Mouse (Mus musculus): ENCODE results near the gene Mterf2. TPM values are rescaled to one million over a fixed set of nuclear protein-coding genes. Genes with fewer than 3 reads are reported as not detected.

Mterf2 gene
- 1 to 10 TPM; 2.8 to 4.3 TPM for total RNA-seq (2021)
- long read RNA-seq, experiment 1, transcript Mterf2-201 (3 exons, 1,567 nt), result major isoform, 5 of 6 reads
- long read RNA-seq, experiment 1, partial matches to known transcripts, result 0 of 6 reads
- long read RNA-seq, experiment 1, other reads (novel, unspliced or antisense), result 0 of 6 reads
- long read RNA-seq, experiment 2, partial matches to known transcripts, result 0 of 2 reads
- long read RNA-seq, experiment 2, other reads (novel, unspliced or antisense), result 0 of 2 reads

DNA sequence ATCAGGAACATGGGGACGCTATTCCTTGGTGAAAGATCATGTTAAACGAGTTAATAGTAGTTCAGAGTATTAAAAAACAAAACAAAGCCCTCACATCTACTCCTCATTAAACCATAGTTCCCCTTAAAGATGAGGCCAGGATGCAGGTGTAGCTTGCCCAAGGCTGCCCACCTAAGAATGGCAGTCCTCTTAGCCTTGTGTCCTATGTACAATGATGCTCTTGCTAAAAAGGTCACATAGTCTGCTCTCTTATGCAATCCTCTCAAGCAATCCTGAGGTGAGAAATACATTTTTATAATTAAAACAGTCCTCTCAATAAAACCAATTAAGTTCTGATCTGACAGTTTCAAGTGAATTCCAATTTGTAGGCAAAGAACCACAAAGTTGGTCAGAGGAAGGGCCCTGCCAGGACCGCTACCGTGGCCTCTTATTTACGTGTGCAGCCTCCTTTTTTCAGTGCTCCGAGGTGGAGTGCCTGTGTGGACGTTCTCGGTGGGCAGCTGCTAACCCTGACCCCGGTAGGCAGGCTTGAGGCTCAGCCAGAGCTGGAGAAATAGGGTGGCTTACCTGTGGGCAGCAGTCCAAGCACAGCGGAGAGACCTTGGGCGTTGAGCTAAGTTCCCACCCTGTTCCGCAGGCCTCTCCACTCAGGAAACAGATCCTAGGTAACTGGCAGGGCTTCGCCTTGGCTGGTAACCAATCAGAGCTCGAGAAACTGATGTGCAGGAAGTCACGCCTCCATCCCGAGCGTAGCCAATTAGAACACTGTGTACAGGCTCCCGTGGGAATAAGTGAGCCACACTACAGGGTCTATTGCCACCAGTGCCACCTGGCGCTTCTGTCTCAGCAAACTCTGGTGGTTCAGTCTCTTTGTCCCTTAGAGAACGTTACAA lies at the start of gene Mterf2:
Mterf2 (minus strand) TSS at position 633 of the 893 bp plus-strand sequence.
- peak; percentile 92 to 93 for DNase-seq

DNA sequence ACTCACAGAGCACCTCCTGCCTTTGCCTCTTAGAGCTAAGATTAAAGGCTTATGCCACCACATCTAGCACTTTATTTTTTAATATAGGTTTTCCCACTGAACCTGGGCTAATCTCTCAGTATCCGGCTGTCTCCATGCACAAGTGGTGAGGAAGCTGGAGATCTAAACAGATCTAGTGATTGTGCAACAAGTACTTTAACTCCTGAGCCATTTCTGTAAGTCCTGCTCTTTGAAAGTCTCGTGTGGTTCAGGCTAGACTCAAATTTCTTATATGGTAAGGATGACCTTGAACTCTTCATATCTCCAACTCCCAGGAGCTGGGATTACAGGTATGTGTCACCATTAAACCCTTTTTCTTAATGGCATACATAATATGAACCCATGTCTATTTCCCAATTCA lies 48.8 kb upstream of the Mterf2 start:
- no peak for DNase-seq

GRCm38 (mm10) chr10:85165306-85165705 lies 37.5 kb upstream of the Mterf2 start:
- no peak for DNase-seq

DNA sequence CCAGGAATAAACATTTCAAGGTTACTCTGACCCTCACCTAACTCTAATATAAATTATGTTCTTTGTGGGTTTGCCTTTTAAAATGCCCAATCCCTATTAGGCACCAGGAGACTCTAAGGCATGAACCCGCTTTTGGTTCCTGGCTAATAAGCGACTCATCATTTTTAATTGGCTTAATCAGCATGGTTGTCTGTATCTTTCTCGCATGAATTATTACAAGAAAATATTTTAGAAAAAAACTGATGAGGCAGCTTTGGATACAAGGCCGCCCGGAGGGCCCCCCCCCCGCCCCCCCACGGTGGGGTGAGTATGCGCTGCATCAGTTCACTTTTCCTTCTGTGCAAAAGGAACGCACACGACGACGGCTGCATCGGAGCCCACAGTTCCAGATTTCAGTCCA lies 37.0 kb upstream of the Mterf2 start:
- DNase-seq, result no peak

DNA sequence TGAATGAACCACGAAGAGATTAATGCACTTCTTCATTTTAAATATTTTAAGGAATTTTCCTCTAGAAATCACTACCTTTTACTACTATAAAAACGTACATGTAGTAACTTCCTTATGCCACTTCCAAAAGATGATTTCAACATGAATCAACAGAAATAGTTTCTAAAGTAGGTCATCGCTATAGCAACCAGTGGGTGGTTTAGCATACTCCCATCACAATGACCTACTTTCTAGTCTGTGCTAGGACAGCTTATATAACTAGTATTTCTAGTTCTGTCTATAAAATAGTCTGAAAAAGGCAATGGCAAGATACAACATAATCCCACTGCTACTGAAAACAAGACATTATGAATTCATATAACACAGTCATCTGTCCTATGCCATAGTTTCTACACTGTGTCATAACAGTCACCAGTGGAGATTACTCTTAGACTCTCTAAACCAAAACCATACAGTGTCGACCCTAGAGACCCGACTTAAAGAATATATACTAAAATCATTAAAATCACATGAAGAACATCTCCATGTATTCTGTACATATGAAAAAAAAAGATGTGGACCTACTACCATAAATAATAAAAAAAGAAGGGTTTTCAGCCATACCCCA lies 34.0 kb upstream of the Mterf2 start:
- DNase-seq, result peak in 1 of 2 experiments; percentile 33

DNA sequence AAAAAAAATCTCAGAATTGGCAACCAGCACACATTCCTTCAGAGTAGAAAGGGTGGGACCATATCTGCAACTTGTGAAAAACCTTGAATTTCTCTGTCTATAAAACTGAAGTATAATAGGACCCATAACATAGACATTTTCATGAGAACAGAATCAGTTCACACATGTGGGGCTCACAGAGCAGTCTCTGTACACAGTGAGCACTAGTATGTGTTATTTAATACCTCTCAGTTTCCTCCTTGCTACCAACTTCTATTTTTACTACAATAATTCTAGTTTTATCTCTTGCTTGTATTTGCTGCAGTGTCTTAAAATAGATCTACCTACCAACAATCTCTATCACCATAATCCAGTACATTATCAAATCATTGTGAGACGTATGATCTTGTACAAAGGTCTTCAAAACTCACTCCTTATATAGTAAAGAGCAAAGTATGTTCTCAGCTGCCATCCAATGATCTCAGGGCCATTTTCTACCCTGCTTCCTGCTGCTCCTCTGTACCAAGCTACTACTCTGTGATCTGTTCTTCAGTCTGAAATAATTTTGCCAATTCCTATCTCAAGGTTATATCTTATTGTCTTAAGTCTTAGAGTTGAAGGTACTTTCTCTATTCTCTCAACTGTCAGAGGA lies 32.3 kb upstream of the Mterf2 start:
- no peak for DNase-seq

GRCm38 (mm10) chr10:85157451-85157850 lies 29.6 kb upstream of the Mterf2 start:
- DNase-seq, result no peak

DNA sequence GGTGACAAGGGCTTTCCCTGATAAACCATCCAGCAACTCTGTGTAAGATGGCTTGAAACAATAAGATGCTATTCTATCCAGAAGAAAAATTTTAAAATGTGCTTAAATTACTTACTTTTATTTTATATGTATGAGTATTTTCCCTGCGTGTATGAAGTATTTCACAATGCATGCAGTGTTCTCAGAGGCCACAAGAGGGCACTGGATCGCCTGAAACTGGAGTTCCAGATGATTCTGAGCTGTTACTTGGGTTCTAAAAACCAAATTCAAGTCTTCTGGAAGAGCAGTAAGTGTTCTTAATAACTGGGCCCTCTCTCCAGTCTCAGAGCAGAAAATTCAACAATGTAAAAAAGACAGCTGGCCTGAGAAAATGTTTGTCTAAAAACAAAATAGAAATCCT lies 26.4 kb upstream of the Mterf2 start:
- DNase-seq, result peak; percentile 68 to 69

DNA sequence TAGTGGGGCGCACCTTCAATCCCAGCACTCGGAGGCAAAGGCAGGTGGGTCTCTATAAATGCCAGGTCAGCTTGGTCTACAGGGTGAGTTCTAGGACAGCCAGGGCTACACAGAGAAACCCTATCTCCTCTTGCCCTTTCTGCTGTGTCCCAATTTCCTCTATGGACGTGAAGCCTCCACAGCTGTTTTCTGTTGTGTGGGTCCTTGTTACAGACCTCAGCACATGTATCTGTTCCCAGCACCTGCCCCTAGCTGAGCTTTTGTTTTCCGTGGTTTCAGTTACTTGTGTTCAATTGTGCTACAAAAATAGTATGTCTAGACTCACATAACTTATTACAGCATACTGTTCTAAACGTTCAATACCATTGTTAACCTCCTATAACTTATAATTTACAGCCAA lies 21.4 kb upstream of the Mterf2 start:
- no peak for DNase-seq

- DNase-seq, result no peak
These were observed 18.5 kb upstream of the Mterf2 start for GRCm38 (mm10) chr10:85146282-85146681.

GRCm38 (mm10) chr10:85141465-85141864 lies 13.6 kb upstream of the Mterf2 start:
- DNase-seq, result no peak

GRCm38 (mm10) chr10:85136573-85136972 lies 8.7 kb upstream of the Mterf2 start:
- no peak for DNase-seq

DNA sequence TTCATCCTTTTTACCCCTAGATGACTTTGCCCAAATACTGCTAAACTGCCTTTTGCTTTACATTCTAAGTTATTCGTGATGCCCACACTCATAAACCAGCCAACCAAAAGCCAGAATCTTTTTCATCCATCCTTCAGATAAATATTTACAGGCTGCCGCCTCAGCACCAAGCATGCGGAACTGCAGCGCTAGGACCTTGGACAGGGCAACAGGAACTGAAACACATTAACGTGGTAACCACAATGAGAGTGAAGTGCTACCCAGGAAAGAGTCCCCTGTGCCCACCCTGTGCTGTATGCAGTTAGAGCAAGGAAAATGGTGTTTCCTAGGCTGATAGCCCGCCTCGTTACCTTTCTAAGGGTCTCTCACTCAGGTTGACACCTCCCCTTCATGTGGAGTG lies 626 bp upstream of the Mterf2 start:
- DNase-seq, result peak; percentile 17 to 46

DNA sequence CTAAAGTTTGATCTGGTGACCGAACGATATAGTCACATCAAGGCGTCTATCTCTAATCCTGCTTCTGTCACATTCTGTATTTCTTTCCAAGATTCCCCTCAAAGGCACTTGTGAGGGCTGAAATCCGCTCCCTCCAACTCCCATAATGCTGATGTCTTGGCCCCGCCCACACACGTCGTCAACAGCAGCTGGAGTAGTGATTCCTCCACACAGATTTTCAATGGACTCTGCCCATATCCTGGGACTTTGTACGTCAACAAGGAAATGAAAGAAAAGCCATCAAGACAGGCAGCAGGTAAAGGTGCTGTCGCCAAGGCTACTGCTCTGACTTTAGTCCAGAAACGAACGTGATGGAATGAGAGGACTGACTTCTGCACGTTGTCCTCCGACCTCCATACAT lies 2.6 kb downstream of the Mterf2 start:
- DNase-seq, result no peak

DNA sequence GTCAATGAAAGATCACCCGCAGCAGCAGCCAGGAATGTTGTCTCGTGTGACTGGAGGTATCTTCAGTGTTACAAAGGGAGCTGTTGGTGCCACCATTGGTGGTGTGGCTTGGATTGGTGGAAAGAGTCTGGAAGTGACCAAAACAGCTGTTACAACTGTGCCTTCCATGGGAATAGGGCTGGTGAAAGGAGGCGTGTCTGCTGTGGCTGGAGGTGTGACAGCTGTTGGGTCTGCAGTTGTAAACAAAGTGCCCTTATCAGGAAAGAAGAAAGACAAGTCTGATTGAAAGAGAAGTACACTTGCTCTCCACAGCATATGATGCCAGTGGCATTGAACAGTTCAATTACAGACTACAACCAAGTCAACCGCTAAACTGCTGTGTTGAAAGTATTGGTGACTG lies 13.4 kb downstream of the Mterf2 start:
- no peak for DNase-seq

DNA sequence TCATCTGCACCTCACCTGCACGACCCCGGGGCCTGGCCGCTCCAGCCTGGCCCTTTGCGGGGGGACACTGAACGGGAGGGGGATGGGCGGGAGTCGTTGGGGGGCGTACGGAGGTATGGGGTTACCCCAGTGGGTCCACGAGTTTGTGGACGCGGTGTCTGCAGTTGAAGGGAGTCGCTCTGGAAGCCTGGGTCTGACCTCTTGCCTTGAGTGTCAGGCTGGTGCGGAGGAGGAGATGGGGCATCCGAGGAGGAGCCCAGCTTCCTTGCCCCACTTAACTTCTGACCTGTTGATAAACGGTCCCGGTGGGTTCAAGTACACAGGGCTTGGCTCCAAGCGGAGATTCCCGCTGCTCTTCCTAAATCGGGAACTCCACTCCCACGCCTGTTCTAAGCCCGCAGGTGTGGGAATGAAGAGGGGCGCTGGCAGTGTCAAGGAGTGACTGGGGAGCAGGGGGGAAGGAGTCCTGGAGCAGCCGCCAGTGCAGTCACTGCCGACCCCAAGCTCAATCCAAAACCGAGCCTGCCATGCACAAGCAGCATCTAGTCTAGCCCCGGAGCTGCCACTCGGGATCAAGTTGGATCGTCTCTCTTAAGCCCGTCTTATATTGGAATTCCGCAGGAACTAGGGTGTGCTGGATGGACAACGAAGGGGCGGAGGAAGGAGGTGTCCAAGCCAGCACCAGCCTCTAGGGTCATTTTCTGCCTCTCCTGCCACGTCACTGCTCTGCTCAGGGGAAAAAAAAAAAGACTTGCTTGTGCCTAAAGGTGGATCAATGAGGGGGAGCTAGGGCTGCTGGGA lies 24.5 kb downstream of the Mterf2 start:
- peak; percentile 30 to 37 for DNase-seq

DNA sequence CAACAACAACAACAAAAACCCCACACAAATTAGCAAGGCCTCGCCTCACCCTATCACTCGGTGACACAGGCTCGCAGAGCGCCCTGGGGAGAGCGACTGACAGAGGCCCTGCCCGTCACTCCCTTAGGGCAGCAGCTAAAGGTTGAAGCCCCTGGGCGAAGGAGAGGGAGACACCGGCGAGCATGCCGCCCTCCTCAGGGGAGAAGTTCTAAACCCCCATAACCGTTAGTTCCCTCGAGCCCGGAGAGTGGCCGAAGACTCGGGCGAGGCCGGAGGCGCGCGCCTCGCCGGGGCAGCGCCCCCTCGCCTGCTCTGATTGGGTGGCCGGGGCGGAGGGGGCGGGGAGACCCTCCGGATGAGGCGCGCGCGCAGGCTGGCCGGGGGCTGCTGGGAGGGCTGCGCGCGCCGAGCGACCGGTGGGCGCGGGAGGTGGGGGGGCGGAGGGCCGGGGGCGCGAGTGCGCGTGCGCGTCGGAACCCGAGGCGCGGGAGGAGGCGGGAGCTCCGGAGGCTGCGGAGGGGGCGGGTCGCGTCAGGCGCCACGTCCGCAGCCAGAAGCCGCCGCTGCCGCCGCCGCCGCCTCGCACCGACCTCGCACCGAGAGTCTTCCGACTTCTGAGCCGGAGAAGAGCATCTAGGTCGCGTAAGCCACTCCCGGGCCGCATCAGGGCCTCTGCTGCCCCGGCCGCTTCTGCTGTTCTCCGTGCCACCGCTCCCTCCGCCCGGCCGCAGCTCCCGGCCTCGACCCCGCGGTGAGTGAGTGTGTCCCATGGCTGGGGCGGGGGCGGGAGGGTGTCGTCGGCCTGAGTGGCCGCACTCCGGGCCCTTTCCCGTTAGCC lies 25.4 kb downstream of the Mterf2 start, which contains the start of the genes Fhl4 and Tmem263:
Fhl4 (minus strand) TSS at position 249 of the 838 bp plus-strand sequence.
Tmem263 (plus strand) TSS at position 381 of the 838 bp plus-strand sequence.
- DNase-seq, result peak; percentile 83 to 91

DNA sequence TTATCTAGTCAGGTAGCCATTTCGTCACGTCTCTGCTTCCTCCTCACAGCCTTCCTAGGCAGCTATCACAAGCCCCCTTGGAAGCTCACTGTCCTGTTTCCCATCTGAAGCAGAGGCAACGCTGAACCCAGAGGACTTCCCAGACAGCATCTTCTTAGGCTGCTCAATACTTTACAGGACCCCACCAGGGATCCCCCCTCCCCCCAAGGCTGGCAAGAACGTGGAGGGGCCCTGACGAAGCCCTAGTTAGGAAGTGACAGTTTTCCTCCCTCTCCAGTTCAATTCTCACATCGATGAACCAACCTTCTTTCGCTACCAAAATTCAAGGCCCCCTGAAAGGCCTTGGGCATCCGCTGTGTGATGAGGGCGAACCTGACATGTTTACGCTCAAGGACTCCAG lies 26.0 kb downstream of the Mterf2 start:
- DNase-seq, result peak in 1 of 2 experiments; percentile 18

GRCm38 (mm10) chr10:85071605-85072152 lies 56.1 kb downstream of the Mterf2 start:
- DNase-seq, result no peak

All from adrenal gland, postnatal 36 days (tissue).